ENCODE assay signal across 20 mouse cellular contexts in genomic region chr19:14259223-14259622, GRCm38 (mm10).
A peak's percentile ranks its signal among the peaks of the same experiment; 100 is the strongest.
DNase-seq lines count a peak whose midpoint lies in the region; ATAC-seq and TF ChIP-seq lines count a peak whose summit lies in the region.
"Had no signal": no experiment of that assay in that cellular context is flagged by ENCODE, and none has a peak within 500 bp of the region (broad histone marks: within the 10 kb centered on the region; RNA-seq: fewer than 3 reads in every experiment).

No protein-coding gene starts in this region.

- no peak overlapping the region for H3K4me3 ChIP-seq in forebrain, embryonic 11.5 days (ENCODE audit: low read depth, low read length)
- H3K4me3 ChIP-seq in forebrain, embryonic 15.5 days, result no peak overlapping the region
- H3K4me3 ChIP-seq in liver, embryonic 14.5 days (ENCODE audit: insufficient read depth in 1 of 2, low read depth in 2 of 2, low read length in 2 of 2), result no peak overlapping the region
- H3K4me3 ChIP-seq in liver, embryonic 12.5 days, result no peak overlapping the region
- H3K4me3 ChIP-seq: embryonic facial prominence, embryonic 13.5 days; erythroblast, embryonic 14.5 days; gastrocnemius, adult 2 months; hindbrain, embryonic 12.5 days; limb, embryonic 12.5 days had no signal

- peaks cover 7% of the 10 kb centered on the region; the same call in 1 of the 2 replicates for H3K4me1 ChIP-seq in forebrain, embryonic 11.5 days (replicated peaks; ENCODE audit: control insufficient read depth, insufficient read depth, low read length)
- H3K4me1 ChIP-seq in forebrain, embryonic 15.5 days, result peaks cover 13% of the 10 kb centered on the region
- peaks cover 0 to 6% of the 10 kb centered on the region in 2 experiments; a peak in 2 of 4 replicates for H3K4me1 ChIP-seq in liver, embryonic 14.5 days (replicated peaks; ENCODE audit: control insufficient read depth in 2 of 2, insufficient read depth in 2 of 2, low read length in 1 of 2)
- no peaks in the 10 kb centered on the region for H3K4me1 ChIP-seq in liver, embryonic 12.5 days
- H3K4me1 ChIP-seq: embryonic facial prominence, embryonic 13.5 days had no signal

- no peaks in the 10 kb centered on the region for H3K27me3 ChIP-seq in forebrain, embryonic 11.5 days (ENCODE audit: control insufficient read depth, insufficient read depth, low read length)
- 0 out of 2 replicates have a peak, but pooled peaks cover 3% of the 10 kb centered on the region for H3K27me3 ChIP-seq in forebrain, embryonic 15.5 days
- H3K27me3 ChIP-seq in liver, embryonic 14.5 days (ENCODE audit: control insufficient read depth, insufficient read depth, low read length), result no peaks in the 10 kb centered on the region
- no peaks in the 10 kb centered on the region for H3K27me3 ChIP-seq in liver, embryonic 12.5 days (replicated peaks)
- H3K27me3 ChIP-seq: embryonic facial prominence, embryonic 13.5 days; hindbrain, embryonic 12.5 days; limb, embryonic 12.5 days had no signal

- no peak; the same call in 1 of the 2 replicates for ATAC-seq in forebrain, embryonic 11.5 days (replicated peaks; ENCODE audit: low FRiP score)
- no peak for ATAC-seq in forebrain, embryonic 15.5 days (replicated peaks)
- ATAC-seq in liver, embryonic 14.5 days (ENCODE audit: insufficient read depth), result no peak
- no peak for ATAC-seq in liver, embryonic 12.5 days
- no peak for ATAC-seq in megakaryocyte, adult 5-6 weeks (ENCODE audit: poor library complexity, severe bottlenecking)

- H3K9ac ChIP-seq in forebrain, embryonic 11.5 days (ENCODE audit: low read length), result no peak overlapping the region
- H3K9ac ChIP-seq in forebrain, embryonic 15.5 days (replicated peaks), result no peak overlapping the region
- H3K9ac ChIP-seq in liver, embryonic 14.5 days (replicated peaks), result no peak overlapping the region
- no peak overlapping the region for H3K9ac ChIP-seq in liver, embryonic 12.5 days
- H3K9ac ChIP-seq: embryonic facial prominence, embryonic 13.5 days; hindbrain, embryonic 12.5 days; limb, embryonic 12.5 days had no signal

- WGBS in forebrain, embryonic 11.5 days, result 9% methylated on average over 2 of the region's 2 CpGs
- 8% methylated on average over 2 of the region's 2 CpGs for WGBS in forebrain, embryonic 15.5 days
- 33% methylated on average over 2 of the region's 2 CpGs for WGBS in liver, embryonic 14.5 days (ENCODE audit: insufficient replicate concordance)
- 45% methylated on average over 2 of the region's 2 CpGs for WGBS in liver, embryonic 12.5 days (ENCODE audit: insufficient replicate concordance)

- H3K36me3 ChIP-seq in forebrain, embryonic 11.5 days (ENCODE audit: control insufficient read depth, insufficient read depth, low read length), result no peaks in the 10 kb centered on the region
- no peaks in the 10 kb centered on the region for H3K36me3 ChIP-seq in forebrain, embryonic 15.5 days
- no peaks in the 10 kb centered on the region for H3K36me3 ChIP-seq in liver, embryonic 14.5 days (replicated peaks; ENCODE audit: control insufficient read depth, insufficient read depth, low read depth)
- no peaks in the 10 kb centered on the region for H3K36me3 ChIP-seq in liver, embryonic 12.5 days
- H3K36me3 ChIP-seq: embryonic facial prominence, embryonic 13.5 days; hindbrain, embryonic 12.5 days; limb, embryonic 12.5 days had no signal

- H3K9me3 ChIP-seq in forebrain, embryonic 11.5 days (ENCODE audit: control insufficient read depth, low read length), result no peaks in the 10 kb centered on the region
- H3K9me3 ChIP-seq in forebrain, embryonic 15.5 days, result no peaks in the 10 kb centered on the region
- no peaks in the 10 kb centered on the region for H3K9me3 ChIP-seq in liver, embryonic 14.5 days (ENCODE audit: control insufficient read depth, low read length)
- H3K9me3 ChIP-seq in liver, embryonic 12.5 days (replicated peaks), result no peaks in the 10 kb centered on the region
- H3K9me3 ChIP-seq: embryonic facial prominence, embryonic 13.5 days; hindbrain, embryonic 12.5 days; limb, embryonic 12.5 days had no signal

- DNase-seq in forebrain, embryonic 11.5 days (ENCODE audit: low spot score), result no peak
- DNase-seq in liver, embryonic 14.5 days (ENCODE audit: low read depth in 3 of 3, low spot score in 3 of 3), result peak in 2 of 3 experiments; percentile 6 to 10
- DNase-seq in retina, embryonic 14.5 days (ENCODE audit: low spot score), result peak; percentile 22
- DNase-seq in retina, postnatal 1 day, result no peak
- DNase-seq: adrenal gland, postnatal 14 days; gastrocnemius, adult 2 months; kidney, adult 2 months; kidney, postnatal 10 days; layer of hippocampus, postnatal 36 days; lung, adult 2 months; lung, postnatal 14 days; thymus, adult 18-20 months; thymus, postnatal 4 days had no signal

- no peak overlapping the region for H3K4me2 ChIP-seq in forebrain, embryonic 11.5 days (ENCODE audit: low read depth, low read length, severe bottlenecking)
- H3K4me2 ChIP-seq in forebrain, embryonic 15.5 days (replicated peaks), result no peak overlapping the region
- no peak overlapping the region for H3K4me2 ChIP-seq in liver, embryonic 14.5 days (ENCODE audit: low read depth)
- H3K4me2 ChIP-seq in liver, embryonic 12.5 days, result no peak overlapping the region
- H3K4me2 ChIP-seq: embryonic facial prominence, embryonic 13.5 days; hindbrain, embryonic 12.5 days; limb, embryonic 12.5 days had no signal

- H3K27ac ChIP-seq in forebrain, embryonic 11.5 days (ENCODE audit: low read depth, low read length), result peak overlapping the region; percentile 37; the same call in 1 of the 2 replicates
- no peak overlapping the region for H3K27ac ChIP-seq in forebrain, embryonic 15.5 days (replicated peaks)
- no peak overlapping the region for H3K27ac ChIP-seq in liver, embryonic 14.5 days
- no peak overlapping the region for H3K27ac ChIP-seq in liver, embryonic 12.5 days
- H3K27ac ChIP-seq: embryonic facial prominence, embryonic 13.5 days; gastrocnemius, adult 2 months; hindbrain, embryonic 12.5 days; limb, embryonic 12.5 days had no signal

- no peak for TF ChIP-seq CTCF in liver, embryonic 14.5 days (IDR thresholded peaks at IDR 0.05; ENCODE audit: low read depth)

- TF ChIP-seq EP300 in liver, embryonic 14.5 days (IDR thresholded peaks at IDR 0.05; ENCODE audit: low read depth), result no peak

Comparison
In these comparisons a context has a peak if more than half of its experiments do, and no peak if none do; other contexts are left out.
1. DNase-seq: peak in liver, embryonic 14.5 days (2 of 3) and retina, embryonic 14.5 days (single experiment); none in forebrain, embryonic 11.5 days (single experiment) and retina, postnatal 1 day (single experiment).